Mouse (Mus musculus) liver, embryonic 11.5 days (tissue): ENCODE measurements around the gene Ctla4. TPM values are rescaled to one million over a fixed set of nuclear protein-coding genes. Genes with fewer than 3 reads are reported as not detected.

Experiments
- ATAC-seq: fragments of 200-750 bp; cut with Nextera tagmentation; replicated peaks from 2 replicates; pipeline ENCODE4 v1.8.0; 2017; ENCODE audit warnings: moderate number of reproducible peaks, mild to moderate bottlenecking, moderate TSS enrichment, moderate library complexity; ENCODE audit not compliant: low FRiP score
- DNase-seq: peaks from one replicate; pipeline ENCODE4 v3.0.0-alpha.2; 2017; ENCODE audit warnings: low spot score
- H3K27ac ChIP-seq: fragments of 300-500 bp; sonication (generic); 2 replicates; pipeline ENCODE4 v1.5.1; 2014; ENCODE audit warnings: mild to moderate bottlenecking, low read depth, low read length, control low read depth
- H3K27me3 ChIP-seq: fragments of 300-500 bp; sonication (generic); replicated peaks from 2 replicates; pipeline ENCODE4 v1.6.1; 2014; ENCODE audit warnings: low read length, mixed read lengths; ENCODE audit not compliant: control insufficient read depth, insufficient read depth
- H3K36me3 ChIP-seq: fragments of 300-500 bp; sonication (generic); 2 replicates; pipeline ENCODE4 v1.6.1; 2014; ENCODE audit warnings: mild to moderate bottlenecking, low read length, moderate library complexity, mixed read lengths; ENCODE audit not compliant: control insufficient read depth, insufficient read depth
- H3K4me1 ChIP-seq: fragments of 300-500 bp; sonication (generic); replicated peaks from 2 replicates; pipeline ENCODE4 v1.6.1; 2014; ENCODE audit warnings: low read length, mixed read lengths; ENCODE audit not compliant: control insufficient read depth, insufficient read depth
- H3K4me2 ChIP-seq: fragments of 300-500 bp; sonication (generic); 2 replicates; pipeline ENCODE4 v1.6.1; 2014; ENCODE audit warnings: mild to moderate bottlenecking, control low read depth, moderate library complexity
- H3K4me3 ChIP-seq: fragments of 300-500 bp; sonication (generic); 2 replicates; pipeline ENCODE4 v1.5.1; 2014; ENCODE audit warnings: low read depth, low read length, control low read depth
- H3K9ac ChIP-seq: fragments of 300-500 bp; sonication (generic); 2 replicates; pipeline ENCODE4 v1.6.1; 2014; ENCODE audit warnings: low read depth, low read length, control low read depth
- H3K9me3 ChIP-seq: fragments of 300-500 bp; sonication (generic); 2 replicates; pipeline ENCODE4 v1.6.1; 2016; ENCODE audit warnings: low read length, inconsistent platforms, mixed read lengths; ENCODE audit not compliant: control insufficient read depth
- WGBS: fragments of 180-500 bp; shearing (Covaris S2); extraction: QIAGEN DNeasy Blood & Tissue Kit; methylation state at CpG from one replicate; pipeline ENCODE4 v1.1.7; 2014; 5-methylcytosine and 5-hydroxymethylcytosine counted together
- polyA plus RNA-seq: library from polyadenylated mRNA; unstranded; fragments of >200 nt; fragmentation: Nextera tagmentation; extraction: Ambion mirVana; gene quantifications from 2 replicates; pipeline ENCODE4 v1.2.1, GENCODE M21; 2014

The Ctla4 gene
- polyA plus RNA-seq, 1 experiment from 2014 or later: not detected

- 85% methylated on average over 6 of the region's 6 CpGs for WGBS
- Histone ChIP-seq H3K4me2 (no peak overlapping the region), H3K36me3 (no peaks in the 10 kb centered on the region), H3K9ac (no peak overlapping the region), H3K4me3 (no peak overlapping the region), H3K4me1 (no peaks in the 10 kb centered on the region), H3K27ac (no peak overlapping the region), H3K9me3 (no peaks in the 10 kb centered on the region), H3K27me3 (no peaks in the 10 kb centered on the region)
- DNase-seq: no peak
- ATAC-seq: no peak
Measured at GRCm38 (mm10) chr1:60956196-60956595, 69.4 kb downstream of the Ctla4 start.

DNA sequence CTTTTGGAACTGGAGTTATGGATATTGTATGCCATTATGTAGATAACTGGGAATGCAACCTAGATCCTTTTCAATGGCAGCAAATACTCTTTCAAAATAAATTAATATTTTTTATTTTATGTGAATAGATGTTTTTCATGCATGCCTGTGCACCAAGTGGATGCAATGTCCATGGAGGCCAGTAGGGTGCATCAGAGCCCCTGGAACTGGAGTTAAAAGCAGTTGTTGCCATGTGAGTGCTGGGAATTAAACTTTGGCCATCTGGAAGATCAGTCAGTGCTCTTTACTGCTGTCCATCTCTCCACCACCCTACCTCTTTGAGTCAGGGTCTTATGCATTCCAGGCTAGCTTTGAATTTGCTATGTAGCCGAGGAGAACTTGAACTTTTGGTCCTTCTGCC, 71.5 kb downstream of the Ctla4 start:
- Histone ChIP-seq H3K4me2 (no peak overlapping the region), H3K4me1 (no peaks in the 10 kb centered on the region), H3K9me3 (no peaks in the 10 kb centered on the region), H3K4me3 (no peak overlapping the region), H3K27ac (no peak overlapping the region), H3K27me3 (no peaks in the 10 kb centered on the region), H3K9ac (no peak overlapping the region), H3K36me3 (no peaks in the 10 kb centered on the region)
- 74% methylated on average over 1 of the region's 1 CpGs for WGBS
- DNase-seq: no peak
- no peak for ATAC-seq

- ATAC-seq (no peak), DNase-seq (no peak)
- H3K9ac ChIP-seq: no peak overlapping the region
- H3K4me2 ChIP-seq: no peak overlapping the region
- H3K4me1 ChIP-seq: no peaks in the 10 kb centered on the region
- no peaks in the 10 kb centered on the region for H3K36me3 ChIP-seq
- no peak overlapping the region for H3K4me3 ChIP-seq
- WGBS: 60% methylated on average over 4 of the region's 4 CpGs
- H3K27ac ChIP-seq: no peak overlapping the region
- no peaks in the 10 kb centered on the region for H3K9me3 ChIP-seq
- H3K27me3 ChIP-seq: no peaks in the 10 kb centered on the region
Measured at GRCm38 (mm10) chr1:60959246-60959645, 72.4 kb downstream of the Ctla4 start.

GRCm38 (mm10) chr1:60960451-60960850, 73.7 kb downstream of the Ctla4 start:
- H3K27me3 ChIP-seq: no peaks in the 10 kb centered on the region
- H3K9ac ChIP-seq: no peak overlapping the region
- H3K36me3 ChIP-seq: no peaks in the 10 kb centered on the region
- DNase-seq: no peak
- H3K9me3 ChIP-seq: no peaks in the 10 kb centered on the region
- H3K4me1 ChIP-seq: no peaks in the 10 kb centered on the region
- ATAC-seq: peak; percentile 73
- WGBS: 13% methylated on average over 11 of the region's 11 CpGs
- peak overlapping the region; percentile 26 for H3K4me2 ChIP-seq
- no peak overlapping the region for H3K27ac ChIP-seq
- no peak overlapping the region for H3K4me3 ChIP-seq

GRCm38 (mm10) chr1:60961080-60961479, 74.3 kb downstream of the Ctla4 start:
- DNase-seq (no peak), ATAC-seq (no peak)
- no peak overlapping the region for H3K4me3 ChIP-seq
- H3K4me1 ChIP-seq: no peaks in the 10 kb centered on the region
- no peaks in the 10 kb centered on the region for H3K36me3 ChIP-seq
- H3K27ac ChIP-seq: no peak overlapping the region
- H3K4me2 ChIP-seq: no peak overlapping the region
- H3K9ac ChIP-seq: no peak overlapping the region
- H3K9me3 ChIP-seq: no peaks in the 10 kb centered on the region
- 23% methylated on average over 4 of the region's 4 CpGs for WGBS
- H3K27me3 ChIP-seq: no peaks in the 10 kb centered on the region

DNA sequence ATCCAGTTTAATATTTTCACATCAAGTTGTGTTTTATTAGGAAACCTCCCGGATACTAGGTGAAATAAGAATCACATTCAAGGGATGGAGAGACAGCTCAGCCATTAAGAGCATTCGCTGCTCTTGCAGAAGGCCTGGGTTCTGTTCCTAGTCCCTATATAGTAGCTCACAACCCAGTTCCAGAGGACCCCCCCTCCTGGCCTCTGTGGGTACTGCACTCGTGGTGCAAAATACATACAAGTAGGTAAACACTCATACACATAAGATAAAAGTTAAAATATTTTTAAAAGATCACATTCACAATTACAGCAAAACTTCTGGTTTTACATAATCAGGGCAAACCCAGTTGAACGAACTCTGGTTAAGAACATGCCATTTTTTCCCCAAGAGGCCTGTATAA, 75.3 kb downstream of the Ctla4 start:
- Histone ChIP-seq H3K27me3 (no peaks in the 10 kb centered on the region), H3K9me3 (no peaks in the 10 kb centered on the region), H3K9ac (no peak overlapping the region), H3K36me3 (no peaks in the 10 kb centered on the region), H3K4me2 (no peak overlapping the region), H3K4me1 (no peaks in the 10 kb centered on the region), H3K4me3 (no peak overlapping the region), H3K27ac (no peak overlapping the region)
- DNase-seq (no peak), ATAC-seq (no peak)
- 87% methylated on average over 4 of the region's 4 CpGs for whole genome bisulfite sequencing

Other genes with a start within 250 kb of the Ctla4 start
- 0.15 and 0.25 TPM in 2 replicates for gene Cd28, start 170.2 kb upstream of the Ctla4 start, polyA plus RNA-seq
- 0.32 and 0.73 TPM in 2 replicates for gene Icos, start 90.9 kb downstream of the Ctla4 start, polyA plus RNA-seq